ENCODE assay signal across 8 mouse cellular contexts in genomic region chr1:43098031-43098984, GRCm38 (mm10). TPM values are rescaled to one million over a fixed set of nuclear protein-coding genes. Genes with fewer than 3 reads are reported as not detected.
DNase-seq lines count a peak whose midpoint lies in the region; ATAC-seq and TF ChIP-seq lines count a peak whose summit lies in the region.

Tgfbrap1 (minus strand) TSS chr1:43098637.
AI597479 (plus strand) TSS chr1:43098710.

- under 1% methylated on average over 51 of the region's 57 CpGs for WGBS in embryonic facial prominence, embryonic 14.5 days
- under 1% methylated on average over 57 of the region's 57 CpGs for WGBS in heart, adult 2 months
- WGBS in limb, embryonic 14.5 days: under 1% methylated on average over 56 of the region's 57 CpGs
- WGBS in midbrain, postnatal 0 days: 1% methylated on average over 57 of the region's 57 CpGs

- H3K9me3 ChIP-seq in embryonic facial prominence, embryonic 14.5 days (ENCODE audit: control insufficient read depth, low read length): no peaks in the 10 kb centered on the region
- H3K9me3 ChIP-seq in limb, embryonic 14.5 days (ENCODE audit: control insufficient read depth, low read length): no peaks in the 10 kb centered on the region
- no peaks in the 10 kb centered on the region for H3K9me3 ChIP-seq in midbrain, postnatal 0 days (ENCODE audit: low read length)

- peak within 1 kb of the TSS; percentile 100 for H3K27ac ChIP-seq in embryonic facial prominence, embryonic 14.5 days (replicated peaks; ENCODE audit: low read depth, low read length)
- H3K27ac ChIP-seq in heart, adult 2 months: peak within 1 kb of the TSS; percentile 100
- H3K27ac ChIP-seq in limb, embryonic 14.5 days (replicated peaks; ENCODE audit: low read depth, low read length): peak within 1 kb of the TSS; percentile 99
- H3K27ac ChIP-seq in midbrain, postnatal 0 days (ENCODE audit: low read depth, low read length): peak within 1 kb of the TSS; percentile 98

- TF ChIP-seq EP300 in heart, adult 2 months (IDR thresholded peaks at IDR 0.05; ENCODE audit: insufficient read depth, low read depth, low read length): peak; percentile 41; the same call in 1 of the 2 replicates

- no peaks in the 10 kb centered on the region for H3K79me2 ChIP-seq in heart, adult 2 months (replicated peaks; ENCODE audit: control insufficient read depth, insufficient read depth, low read length)

- peak; percentile 97 for ATAC-seq in embryonic facial prominence, embryonic 14.5 days (ENCODE audit: low read depth)
- peak; percentile 96 for ATAC-seq in limb, embryonic 14.5 days (ENCODE audit: low FRiP score, low read depth)
- peak; percentile 97 for ATAC-seq in midbrain, postnatal 0 days (ENCODE audit: low FRiP score)

- no peaks in the 10 kb centered on the region for H3K27me3 ChIP-seq in embryonic facial prominence, embryonic 14.5 days (replicated peaks; ENCODE audit: control insufficient read depth, insufficient read depth, low read length)
- H3K27me3 ChIP-seq in heart, adult 2 months (ENCODE audit: control insufficient read depth, insufficient read depth, low read length): no peaks in the 10 kb centered on the region
- H3K27me3 ChIP-seq in limb, embryonic 14.5 days (ENCODE audit: control insufficient read depth, insufficient read depth, low read length): no peaks in the 10 kb centered on the region
- no peaks in the 10 kb centered on the region for H3K27me3 ChIP-seq in midbrain, postnatal 0 days (ENCODE audit: insufficient read depth, low read length)

- DNase-seq in 3T3-L1 (ENCODE audit: low read depth, low spot score): peak; percentile 91
- DNase-seq in adrenal gland, postnatal 4 days (ENCODE audit: low spot score in 2 of 2): peak; percentile 80 to 82
- DNase-seq in embryonic facial prominence, embryonic 14.5 days (ENCODE audit: low spot score): peak; percentile 96
- peak; percentile 93 to 97 for DNase-seq in heart, adult 2 months
- DNase-seq in kidney, adult 8-10 months: peak; percentile 85 to 89
- peak; percentile 91 for DNase-seq in limb, embryonic 14.5 days (ENCODE audit: low spot score)
- DNase-seq in midbrain, postnatal 0 days (ENCODE audit: low spot score): peak; percentile 96
- peak; percentile 75 to 86 for DNase-seq in spleen, postnatal 14 days (ENCODE audit: low spot score in 2 of 2)

- peak within 1 kb of the TSS; percentile 96 for H3K9ac ChIP-seq in embryonic facial prominence, embryonic 14.5 days (ENCODE audit: low read depth, low read length)
- peak within 1 kb of the TSS; percentile 92 for H3K9ac ChIP-seq in heart, adult 2 months (ENCODE audit: low read depth, low read length)
- peak within 1 kb of the TSS; percentile 88 for H3K9ac ChIP-seq in limb, embryonic 14.5 days (ENCODE audit: low read depth, low read length, severe bottlenecking)
- peak within 1 kb of the TSS; percentile 97 for H3K9ac ChIP-seq in midbrain, postnatal 0 days (replicated peaks; ENCODE audit: low read length, poor library complexity, severe bottlenecking)

- H3K4me2 ChIP-seq in embryonic facial prominence, embryonic 14.5 days (ENCODE audit: low read depth, low read length): peak within 1 kb of the TSS; percentile 84
- H3K4me2 ChIP-seq in limb, embryonic 14.5 days (replicated peaks; ENCODE audit: low read depth, low read length, severe bottlenecking): peak within 1 kb of the TSS; percentile 67
- peak within 1 kb of the TSS; percentile 78 for H3K4me2 ChIP-seq in midbrain, postnatal 0 days (ENCODE audit: low read depth, low read length, poor library complexity, severe bottlenecking)

- H3K4me1 ChIP-seq in embryonic facial prominence, embryonic 14.5 days (ENCODE audit: control insufficient read depth, insufficient read depth, low read length): peaks cover 5% of the 10 kb centered on the region
- H3K4me1 ChIP-seq in heart, adult 2 months (ENCODE audit: control insufficient read depth, insufficient read depth, low read length): no peaks in the 10 kb centered on the region; the same call in 1 of the 2 replicates
- peaks cover 3% of the 10 kb centered on the region; the same call in 1 of the 2 replicates for H3K4me1 ChIP-seq in limb, embryonic 14.5 days (ENCODE audit: control insufficient read depth, insufficient read depth, low read length)
- peaks cover 8% of the 10 kb centered on the region; the same call in 1 of the 2 replicates for H3K4me1 ChIP-seq in midbrain, postnatal 0 days (ENCODE audit: insufficient read depth, low read length)

- TF ChIP-seq CTCF in heart, adult 2 months (IDR thresholded peaks at IDR 0.05): no peak
- TF ChIP-seq CTCF in midbrain, postnatal 0 days (IDR thresholded peaks at IDR 0.05): no peak

- peak; percentile 90 for TF ChIP-seq POLR2A in heart, adult 2 months (IDR thresholded peaks at IDR 0.05; ENCODE audit: insufficient read depth, low read depth, low read length)
- peak; percentile 88; the same call in 1 of the 2 replicates for TF ChIP-seq POLR2A in limb, embryonic 14.5 days (IDR thresholded peaks at IDR 0.05; ENCODE audit: borderline replicate concordance, extremely low read depth, insufficient read depth, insufficient read length)

- intact Hi-C loops in heart, adult 2 months (cut with DNase I): loop anchor here (10.0 kb wide), 4 partner anchors 244 to 1006 kb away; partner anchors contain the start of genes Mrps9, Nck2, Tex30 and Tpp2

- peaks cover 10% of the 10 kb centered on the region; the same call in 1 of the 2 replicates for H3K36me3 ChIP-seq in embryonic facial prominence, embryonic 14.5 days (ENCODE audit: control insufficient read depth, insufficient read depth, low read length)
- no peaks in the 10 kb centered on the region; the same call in 1 of the 2 replicates for H3K36me3 ChIP-seq in heart, adult 2 months (ENCODE audit: control insufficient read depth, insufficient read depth, low read length)
- peaks cover 10% of the 10 kb centered on the region for H3K36me3 ChIP-seq in limb, embryonic 14.5 days (ENCODE audit: control insufficient read depth, insufficient read depth, low read length)
- H3K36me3 ChIP-seq in midbrain, postnatal 0 days (ENCODE audit: insufficient read depth, low read length): no peaks in the 10 kb centered on the region

- peak within 1 kb of the TSS; percentile 99 for H3K4me3 ChIP-seq in embryonic facial prominence, embryonic 14.5 days (ENCODE audit: low read depth, low read length)
- peak within 1 kb of the TSS; percentile 98 for H3K4me3 ChIP-seq in heart, adult 2 months
- H3K4me3 ChIP-seq in limb, embryonic 14.5 days (replicated peaks; ENCODE audit: low read length): peak within 1 kb of the TSS; percentile 79
- peak within 1 kb of the TSS; percentile 95 for H3K4me3 ChIP-seq in midbrain, postnatal 0 days (ENCODE audit: low read depth, low read length)

RNA-seq across cellular contexts. Expression of gene Tgfbrap1, which starts in this region (rescaled TPM):
- 10 to 100 TPM; 30.7 to 31.4 TPM for total RNA-seq in adrenal gland, postnatal 4 days (2021)
- polyA plus RNA-seq in embryonic facial prominence, embryonic 14.5 days (2014; fragmentation: Nextera tagmentation; extraction: Ambion mirVana): 10.8 and 13.6 TPM in 2 replicates
- 10 to 100 TPM; 13.9 to 14.5 TPM for total RNA-seq in heart, adult 2 months (2021)
- 11.2 and 15.4 TPM in 2 replicates for polyA plus RNA-seq in heart, adult 2 months (2012; rRNA removed)
- polyA plus RNA-seq in limb, embryonic 14.5 days (2012; rRNA removed): 22.7 and 23.9 TPM in 2 replicates
- 12.8 and 14.5 TPM in 2 replicates for polyA plus RNA-seq in limb, embryonic 14.5 days (2014; fragmentation: Nextera tagmentation; extraction: Ambion mirVana)
- total RNA-seq in midbrain, postnatal 0 days (2014; rRNA removed): 45.6 and 47.2 TPM in 2 replicates
- 15.7 and 16.9 TPM in 2 replicates for polyA plus RNA-seq in midbrain, postnatal 0 days (2015; fragmentation: Nextera tagmentation; extraction: Ambion mirVana)

RNA-seq across cellular contexts. Expression of gene AI597479, which starts in this region (rescaled TPM):
- total RNA-seq in adrenal gland, postnatal 4 days (2021): 10 to 100 TPM; 19.5 to 20.4 TPM
- 30.7 and 33.1 TPM in 2 replicates for polyA plus RNA-seq in embryonic facial prominence, embryonic 14.5 days (2014; fragmentation: Nextera tagmentation; extraction: Ambion mirVana)
- total RNA-seq in heart, adult 2 months (2021): 10 to 100 TPM; 20.3 to 21.1 TPM
- 8.4 and 13.2 TPM in 2 replicates for polyA plus RNA-seq in heart, adult 2 months (2012; rRNA removed)
- 20.7 and 22.2 TPM in 2 replicates for polyA plus RNA-seq in limb, embryonic 14.5 days (2012; rRNA removed)
- polyA plus RNA-seq in limb, embryonic 14.5 days (2014; fragmentation: Nextera tagmentation; extraction: Ambion mirVana): 25.9 and 32.9 TPM in 2 replicates
- total RNA-seq in midbrain, postnatal 0 days (2014; rRNA removed): 36.8 and 43.6 TPM in 2 replicates
- 36.6 and 38.3 TPM in 2 replicates for polyA plus RNA-seq in midbrain, postnatal 0 days (2015; fragmentation: Nextera tagmentation; extraction: Ambion mirVana)

Comparison
In these comparisons a context has a peak if more than half of its experiments do, and no peak if none do; other contexts are left out.
1. Peak in every context shown above with its lines: DNase-seq, ATAC-seq, H3K4me3 ChIP-seq and H3K27ac ChIP-seq.